Mouse (Mus musculus): ENCODE measurements around the gene Ctcfl. TPM values are rescaled to one million over a fixed set of nuclear protein-coding genes. Genes with fewer than 3 reads are reported as not detected.

Gene Ctcfl
- total RNA-seq, 2 experiments from 2014 or later = not detected

DNA sequence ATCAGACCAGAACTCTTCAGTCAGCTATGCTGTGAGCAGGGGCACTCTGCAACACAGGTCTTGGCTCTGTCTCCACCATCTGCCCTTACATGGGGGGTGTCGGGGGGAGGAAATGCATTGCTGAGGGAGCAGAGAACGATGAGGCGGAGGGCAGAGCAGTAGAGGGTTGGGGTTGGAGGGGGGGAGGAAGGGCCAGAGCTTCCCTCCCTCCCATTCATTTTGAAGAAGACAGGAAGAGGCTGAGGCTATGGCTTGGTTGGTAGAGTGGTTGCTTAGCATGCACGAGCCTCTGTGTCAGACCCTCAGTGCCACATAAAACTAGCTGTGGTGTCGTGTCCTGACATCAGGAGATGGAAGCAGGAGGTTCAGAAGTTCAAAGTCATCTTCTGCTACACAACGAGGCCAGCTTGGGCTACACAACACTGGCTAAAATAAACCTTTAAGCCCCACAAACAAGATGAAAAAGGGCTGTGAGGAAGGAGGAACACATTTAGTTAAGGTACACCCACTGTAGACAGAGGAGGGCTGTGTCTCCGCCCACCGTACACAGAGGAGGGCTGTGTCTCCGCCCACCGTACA, 62.9 kb downstream of the Ctcfl start:
- intact Hi-C loops (cut with DNase I) = no loop called here
- DNase-seq (ENCODE audit: low spot score in 2 of 2) = no peak

- intact Hi-C loops (cut with DNase I) = no loop called here
These were observed 65.5 kb downstream of the Ctcfl start for GRCm38 (mm10) chr2:173053846-173054245.

GRCm38 (mm10) chr2:173052881-173053280, 66.4 kb downstream of the Ctcfl start:
- intact Hi-C loops (cut with DNase I) = no loop called here
- DNase-seq (ENCODE audit: low spot score in 2 of 2) = no peak

More at GRCm38 (mm10) chr2:173053846-173054245, 65.5 kb downstream of the Ctcfl start:
- no peak for DNase-seq (ENCODE audit: low spot score in 2 of 2)

- intact Hi-C loops (cut with DNase I) = no loop called here
- no peak for DNase-seq (ENCODE audit: low spot score in 2 of 2)
These were observed 68.5 kb downstream of the Ctcfl start for GRCm38 (mm10) chr2:173050604-173051382.

- intact Hi-C loops (cut with DNase I) = no loop called here
These were observed 69.5 kb downstream of the Ctcfl start for GRCm38 (mm10) chr2:173049817-173050216.

DNA sequence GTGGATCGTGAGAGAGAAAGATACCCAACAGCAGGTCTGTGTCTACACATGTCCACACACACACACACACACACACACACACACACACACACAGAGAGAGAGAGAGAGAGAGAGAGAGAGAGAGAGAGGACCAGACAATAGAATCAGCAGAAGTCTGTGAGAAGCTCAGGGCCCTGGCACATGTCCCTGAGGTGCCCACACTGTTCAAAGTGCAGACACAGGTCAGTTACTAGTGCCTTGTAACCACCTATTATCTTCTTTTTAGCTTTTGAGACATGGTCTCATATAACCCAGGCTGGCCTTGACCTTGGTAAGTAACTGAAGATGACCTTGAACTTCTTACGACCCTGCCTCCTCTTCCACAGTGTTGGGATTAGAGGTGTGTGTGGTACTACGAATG, 70.1 kb downstream of the Ctcfl start:
- DNase-seq (ENCODE audit: low spot score in 2 of 2) = no peak
- intact Hi-C loops (cut with DNase I) = no loop called here

More at GRCm38 (mm10) chr2:173049817-173050216, 69.5 kb downstream of the Ctcfl start:
- no peak for DNase-seq (ENCODE audit: low spot score in 2 of 2)

DNA sequence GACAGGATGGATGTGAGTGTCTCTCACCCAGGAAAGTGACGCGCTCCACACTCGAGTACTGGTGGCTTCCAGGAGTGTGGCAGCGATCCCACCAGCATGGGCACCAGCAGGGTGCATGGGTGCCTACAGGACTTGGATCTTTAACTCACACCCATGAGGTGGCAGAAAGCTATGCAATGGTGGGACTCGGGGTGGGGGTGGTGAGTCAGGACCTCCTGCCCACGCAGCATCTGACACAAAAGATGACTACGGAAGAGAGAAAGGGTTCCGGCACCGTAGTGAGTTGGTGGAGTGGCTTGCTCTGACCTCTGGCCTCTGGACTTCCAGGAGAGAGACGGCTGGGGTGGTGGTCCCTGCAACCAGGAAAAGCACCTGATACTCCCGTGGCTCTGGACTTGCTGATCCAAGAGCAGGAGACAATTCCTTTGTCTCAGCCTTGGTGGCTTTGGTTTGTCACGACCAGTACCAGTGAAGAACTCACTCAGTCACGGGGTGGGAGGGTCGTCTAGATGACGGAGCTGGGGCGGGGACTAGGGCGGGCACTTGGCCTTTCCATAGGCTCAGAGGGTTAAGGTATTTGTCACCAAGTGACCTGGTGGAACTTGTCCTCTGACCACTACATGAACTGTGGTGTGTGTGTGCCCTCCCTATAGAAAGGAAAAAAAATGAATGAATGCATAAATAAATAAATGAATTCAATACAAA, 71.1 kb downstream of the Ctcfl start:
- intact Hi-C loops (cut with DNase I) = no loop called here
- DNase-seq (ENCODE audit: low spot score in 2 of 2) = no peak

- intact Hi-C loops (cut with DNase I) = no loop called here
- no peak for DNase-seq (ENCODE audit: low spot score in 2 of 2)
These were observed 71.9 kb downstream of the Ctcfl start for GRCm38 (mm10) chr2:173047471-173047870.

DNA sequence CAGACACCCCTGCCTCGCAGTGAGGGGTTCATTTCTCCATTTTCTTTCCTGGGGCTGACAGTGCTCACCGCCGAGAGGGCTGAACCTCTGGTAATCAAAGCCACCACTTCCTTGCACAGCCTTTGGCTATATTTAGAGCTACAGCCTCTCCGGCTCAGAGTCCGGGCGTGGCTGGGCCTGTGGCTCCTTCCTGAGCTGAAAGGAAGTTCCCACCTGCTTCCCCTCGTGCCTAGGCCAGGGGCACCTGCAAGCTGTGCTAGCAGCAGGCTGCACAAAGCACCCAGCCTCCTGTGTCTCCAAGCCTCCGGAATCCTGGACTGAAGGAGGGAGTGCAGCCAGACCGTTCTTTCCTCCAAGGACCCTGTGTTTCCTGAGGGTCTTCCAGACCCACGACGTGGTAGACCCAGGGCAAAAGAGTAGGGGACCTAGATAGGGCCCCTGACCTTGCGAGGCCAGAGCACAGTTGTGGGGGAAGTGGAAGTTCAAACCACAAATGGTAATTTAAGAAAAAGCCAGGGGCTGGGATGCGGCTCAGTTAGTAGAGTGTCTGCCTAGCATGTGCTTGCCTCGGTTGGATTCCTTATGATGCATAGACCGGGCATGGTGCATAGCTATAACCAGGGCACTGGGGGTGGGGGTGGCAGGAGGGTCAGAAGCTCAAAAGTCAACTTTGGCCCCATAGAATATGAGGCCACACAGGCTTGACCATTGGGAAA, 72.6 kb downstream of the Ctcfl start:
- intact Hi-C loops (cut with DNase I) = no loop called here

DNA sequence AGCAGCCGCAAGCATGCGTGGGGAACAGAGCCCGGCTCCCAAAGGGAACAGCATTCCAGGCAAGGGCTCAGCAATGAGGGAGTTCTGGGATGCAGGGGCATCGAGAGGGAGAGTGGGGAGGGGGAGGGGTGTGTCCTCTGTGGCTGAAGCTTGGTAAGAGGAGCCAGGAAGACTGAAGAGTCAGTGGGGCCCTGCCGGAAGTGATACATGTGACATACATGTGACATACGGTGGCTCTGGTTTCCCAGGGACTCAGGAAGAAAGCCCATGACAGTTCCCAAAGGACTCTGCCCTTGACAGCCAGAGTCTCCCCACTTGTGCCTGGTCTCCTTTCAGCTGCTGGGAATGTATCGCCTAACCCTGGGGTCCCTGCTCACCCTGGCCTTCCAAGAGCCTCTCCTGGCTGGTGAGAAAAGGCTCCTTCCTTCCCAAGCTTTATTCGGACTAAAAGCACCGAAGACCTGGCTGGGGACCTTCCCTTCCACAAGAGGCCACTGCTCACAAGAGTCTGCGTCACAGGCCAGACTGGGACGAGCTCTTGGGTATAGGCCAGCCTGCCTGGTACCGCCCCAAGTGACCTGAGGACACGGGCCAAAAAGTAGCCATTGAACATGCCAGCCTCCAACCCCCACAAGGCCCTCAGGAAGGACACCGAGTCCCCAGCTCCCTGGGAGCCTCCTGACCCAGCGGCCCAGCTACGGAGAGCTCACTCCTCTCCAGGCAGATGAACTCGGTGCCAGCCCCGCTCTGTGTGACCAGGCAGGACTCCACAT, 74.9 kb downstream of the Ctcfl start:
- DNase-seq (ENCODE audit: low spot score in 2 of 2) = no peak
- intact Hi-C loops (cut with DNase I) = no loop called here

More for the DNA sequence above, 72.6 kb downstream of the Ctcfl start:
- no peak for DNase-seq (ENCODE audit: low spot score in 2 of 2)

Other genes with a start within 250 kb of the Ctcfl start
- 10 to 100 TPM; 11.9 to 12.1 TPM for gene Bmp7, start 179.2 kb downstream of the Ctcfl start, total RNA-seq (2021)
- under 1 TPM; 0.23 to 0.44 TPM for gene Spo11, start 141.8 kb downstream of the Ctcfl start, total RNA-seq (2021)
- gene Rae1, start 119.4 kb downstream of the Ctcfl start, total RNA-seq (2021) = 10 to 100 TPM; 62.3 to 63.1 TPM
- gene Rbm38, start 99.0 kb downstream of the Ctcfl start, total RNA-seq (2021) = 1 to 10 TPM; 3.1 to 3.7 TPM
- gene Pck1, start 33.5 kb upstream of the Ctcfl start, total RNA-seq (2021) = not detected
- not detected for gene Zbp1, start 99.4 kb upstream of the Ctcfl start, total RNA-seq (2021)
- gene Pmepa1, start 157.0 kb upstream of the Ctcfl start, total RNA-seq (2021) = 10 to 100 TPM; 43.3 to 56.9 TPM

Measured in left cerebral cortex, postnatal 14 days (tissue).